Mouse (Mus musculus) megakaryocyte, embryonic 14.5 days (primary cell): Measurements from ENCODE around the gene Pi4kb.
"Not testable (repeated sequence)": the region's sequence is repeated elsewhere in the genome, so short reads cannot be mapped to it uniquely, and the experiment has no call there.

Experiments used
- FLI1 ChIP-seq: IDR thresholded peaks from 2 replicates; pipeline ENCODE4 v1.6.1; 2012; ENCODE audit warnings: low read length, inconsistent platforms, mixed read lengths
- GATA1 ChIP-seq: IDR thresholded peaks from 3 replicates; pipeline ENCODE4 v1.6.1; 2012; ENCODE audit warnings: mixed read lengths, low read length, inconsistent platforms, borderline replicate concordance

DNA sequence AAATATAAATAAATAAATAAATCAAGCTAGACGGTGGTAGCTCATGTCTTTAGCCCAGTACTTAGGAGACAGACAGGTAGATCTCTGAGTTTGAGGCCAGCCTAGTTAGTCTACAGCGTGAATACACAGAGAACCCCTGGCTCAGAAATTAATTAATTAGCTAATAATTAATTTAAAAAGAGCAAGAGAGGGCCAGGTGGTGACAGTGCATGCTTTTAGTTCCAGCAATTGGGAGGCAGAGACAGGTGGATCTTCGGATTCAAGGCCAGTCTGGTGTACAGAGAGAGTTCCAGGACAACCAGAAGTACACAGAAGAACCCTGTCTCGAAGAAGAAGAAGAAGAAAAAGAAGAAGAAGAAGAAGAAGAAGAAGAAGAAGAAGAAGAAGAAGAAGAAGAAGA is 45.6 kb upstream of the Pi4kb start:
- TF ChIP-seq GATA1, FLI1: not testable (repeated sequence)
